Mouse (Mus musculus): ENCODE results near the gene Ptprt.

- TF ChIP-seq CTCF (IDR thresholded peaks at IDR 0.05; ENCODE audit: extremely low read depth, insufficient read length, insufficient replicate concordance, low read depth, low read length), result no peak
- TF ChIP-seq POLR2A (IDR thresholded peaks at IDR 0.05; ENCODE audit: low read depth, low read length), result no peak
Measured at GRCm38 (mm10) chr2:162498191-162498590, 162.8 kb downstream of the Ptprt start.
